Mouse (Mus musculus) mesoderm, embryonic 11.5 days (tissue): ENCODE data around the gene Pex14.

Experiments used
- DNase-seq: peaks from one replicate; pipeline ENCODE4 v3.0.0-alpha.2; 2012; ENCODE audit warnings: low read depth, low spot score

Gene Pex14

GRCm38 (mm10) chr4:149057470-149057869, 42.2 kb downstream of the Pex14 start:
- peak; percentile 71 for DNase-seq

- no peak for DNase-seq
These were observed 42.7 kb downstream of the Pex14 start for GRCm38 (mm10) chr4:149056957-149057356.

DNA sequence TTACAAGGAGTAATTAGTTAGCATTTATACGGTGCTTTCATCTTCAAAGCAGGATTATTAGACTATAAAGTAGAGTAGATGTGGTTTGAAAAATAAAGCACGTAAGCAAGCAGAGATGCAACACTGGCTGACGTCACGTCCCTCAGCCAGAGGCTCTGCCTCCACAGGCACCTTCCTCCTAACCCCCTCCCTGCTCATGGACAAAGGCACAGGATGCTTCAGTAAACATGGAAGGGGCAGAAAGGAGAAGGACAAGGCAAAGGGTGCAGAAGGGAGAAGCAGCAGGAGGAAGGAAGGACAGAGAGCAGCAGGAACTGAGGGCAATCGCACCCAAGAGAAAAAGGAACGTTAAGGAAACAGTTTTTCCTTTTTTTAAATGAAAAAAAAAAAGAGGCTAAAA, 43.8 kb downstream of the Pex14 start:
- no peak for DNase-seq

- peak; percentile 73 for DNase-seq
These were observed 50.1 kb downstream of the Pex14 start for GRCm38 (mm10) chr4:149049351-149050159.

DNA sequence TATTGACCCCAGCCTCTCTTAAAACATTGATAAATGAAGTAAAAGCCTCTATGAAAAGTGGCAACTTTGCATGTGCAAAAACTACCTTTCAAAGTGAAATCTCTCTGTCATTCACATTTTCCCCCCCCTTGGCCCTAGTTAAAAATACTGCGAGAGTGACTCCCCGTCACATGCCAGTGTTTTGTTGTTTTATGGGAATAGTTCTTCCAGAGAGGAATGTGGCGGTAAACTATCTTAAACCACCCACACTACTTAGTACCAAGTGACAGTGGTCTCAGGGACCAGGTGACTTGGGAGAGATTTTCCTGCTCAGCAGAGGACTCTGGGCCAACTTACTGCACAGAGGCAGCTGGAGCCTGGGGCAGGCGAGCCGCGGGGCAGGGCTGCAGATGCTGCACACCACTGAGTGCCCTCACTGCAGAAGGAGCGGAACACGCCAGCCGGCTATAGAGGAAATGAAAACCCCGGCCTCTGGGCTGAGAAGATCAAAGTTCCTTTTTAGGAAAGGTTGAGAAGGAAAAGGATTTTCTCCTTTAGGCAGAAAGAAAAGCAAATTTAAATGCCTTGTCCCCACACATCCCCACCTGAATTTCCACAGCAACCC, 50.9 kb downstream of the Pex14 start:
- DNase-seq: peak; percentile 47

GRCm38 (mm10) chr4:149047360-149047759, 52.3 kb downstream of the Pex14 start:
- peak; percentile 57 for DNase-seq

- DNase-seq: no peak
These were observed 53.8 kb downstream of the Pex14 start for GRCm38 (mm10) chr4:149045885-149046284.

DNA sequence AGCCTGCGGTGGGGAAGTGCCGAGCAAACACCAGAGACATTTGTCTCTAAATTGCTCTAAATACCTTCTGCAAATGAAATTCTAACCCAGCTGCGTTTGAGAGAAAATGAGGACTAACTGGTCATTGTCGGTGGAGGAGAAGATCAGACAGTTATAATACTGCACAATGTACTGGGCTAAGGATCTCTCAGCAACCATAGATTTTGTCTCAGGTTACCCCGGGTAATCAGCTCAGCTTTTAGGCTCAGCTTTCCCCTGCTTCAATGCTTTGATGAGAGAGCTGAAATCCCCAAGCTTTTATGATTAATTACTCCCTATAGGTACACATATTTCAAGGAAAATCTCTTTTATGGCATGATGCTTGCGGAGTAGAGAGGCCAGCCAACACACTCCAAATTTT, 59.4 kb downstream of the Pex14 start:
- DNase-seq: no peak

GRCm38 (mm10) chr4:149037706-149038105, 62.0 kb downstream of the Pex14 start:
- DNase-seq: no peak

DNA sequence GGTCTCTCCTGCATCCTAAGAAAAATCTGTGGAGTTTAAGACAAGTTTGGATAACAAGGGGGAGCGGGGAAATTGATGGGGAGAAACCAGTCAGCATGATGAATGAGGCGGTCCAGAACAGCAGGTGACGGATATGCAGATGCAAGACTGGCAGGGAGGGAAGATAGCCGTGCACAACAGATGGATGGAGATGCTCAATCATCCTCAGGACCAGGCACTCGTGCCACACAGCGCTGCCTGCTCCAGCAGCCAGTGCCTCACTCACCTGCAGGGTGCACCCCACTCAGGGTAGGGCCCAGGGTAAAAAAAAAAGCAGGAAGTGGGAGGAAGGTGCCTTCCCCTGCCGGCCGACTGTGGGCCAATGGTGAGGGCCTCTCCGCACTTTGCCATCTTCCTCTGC, 63.1 kb downstream of the Pex14 start:
- no peak for DNase-seq

DNA sequence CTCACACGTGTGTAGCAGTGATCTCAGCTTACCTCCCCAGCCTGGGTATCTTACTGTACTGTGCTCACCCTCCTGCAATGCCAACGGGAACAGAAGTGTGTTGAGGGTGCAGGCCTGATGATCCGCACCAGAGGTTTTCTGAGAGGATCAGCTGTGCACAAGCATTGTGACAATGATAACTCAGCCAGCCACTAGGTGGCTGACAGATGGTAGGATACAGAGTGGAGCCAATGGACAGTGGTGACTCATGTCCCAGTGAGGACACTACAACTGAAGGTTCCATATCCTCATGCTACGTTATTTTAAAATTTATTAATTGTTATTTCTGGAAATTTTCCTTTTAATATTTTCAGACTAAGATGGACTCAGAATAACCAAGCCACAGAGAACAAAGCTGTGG, 68.2 kb downstream of the Pex14 start:
- no peak for DNase-seq

- no peak for DNase-seq
These were observed 72.1 kb downstream of the Pex14 start for GRCm38 (mm10) chr4:149027571-149027970.

DNA sequence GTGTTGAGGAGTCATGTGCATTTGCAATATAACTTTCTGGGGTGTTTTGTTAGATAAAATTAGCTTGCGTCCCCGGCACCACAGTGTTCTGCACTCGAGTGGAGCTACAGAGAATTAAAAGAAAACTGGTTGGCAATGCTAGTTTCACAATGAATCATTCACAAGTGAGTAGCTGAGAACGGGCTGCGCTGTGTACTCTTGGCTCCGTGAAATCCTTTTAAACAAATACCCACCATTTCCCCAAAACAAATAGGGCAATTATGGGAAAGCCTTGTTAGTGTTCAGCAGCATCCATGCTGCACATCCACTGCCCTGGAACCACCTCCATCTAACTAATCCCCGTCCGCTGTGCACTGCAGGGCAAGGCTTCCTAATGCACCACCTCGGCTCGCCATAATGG, 74.4 kb downstream of the Pex14 start:
- no peak for DNase-seq

- DNase-seq: no peak
These were observed 78.7 kb downstream of the Pex14 start for GRCm38 (mm10) chr4:149021021-149021420.

- no peak for DNase-seq
These were observed 80.2 kb downstream of the Pex14 start for GRCm38 (mm10) chr4:149019456-149019855.

- DNase-seq: no peak
These were observed 92.9 kb downstream of the Pex14 start for GRCm38 (mm10) chr4:149006756-149007155.

DNA sequence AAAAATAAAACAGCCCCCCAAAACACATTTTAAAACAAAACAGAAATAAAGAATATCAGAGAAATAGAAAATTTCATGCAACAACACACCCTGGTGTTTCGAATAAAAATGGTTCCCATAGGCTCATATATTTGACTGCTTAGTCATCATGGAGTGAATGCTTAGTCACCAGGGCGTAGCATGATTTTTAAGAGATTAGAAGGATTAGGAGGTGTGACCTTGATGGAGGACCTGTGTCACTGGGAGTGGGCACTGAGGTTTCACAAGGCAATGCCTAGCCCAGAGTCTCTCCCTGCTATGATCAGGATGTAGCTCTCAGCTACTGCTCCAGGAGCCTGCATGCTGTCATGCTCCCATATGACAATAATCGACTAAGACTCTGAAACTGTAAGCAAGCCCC, 93.6 kb downstream of the Pex14 start:
- no peak for DNase-seq

GRCm38 (mm10) chr4:149002441-149003093, 97.1 kb downstream of the Pex14 start:
- no peak for DNase-seq

DNA sequence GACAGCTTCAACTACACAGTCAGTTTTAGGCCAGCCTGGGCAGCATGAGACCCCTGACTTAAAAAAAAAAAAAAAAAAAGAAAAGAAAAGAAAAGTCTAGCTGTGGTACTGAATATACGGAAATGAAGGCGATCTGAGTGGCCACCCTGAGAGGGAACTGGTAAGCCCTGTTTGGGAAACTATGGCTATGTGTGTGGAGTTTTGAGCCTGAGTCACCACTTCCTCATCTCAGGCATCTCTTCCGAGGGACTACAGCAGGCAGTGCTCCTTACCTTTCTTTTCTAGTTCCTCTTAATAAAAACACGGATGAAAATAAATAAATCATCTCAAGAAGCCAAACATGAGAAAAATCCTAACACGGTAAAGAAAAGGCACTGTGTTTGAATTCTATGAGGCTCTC, 98.2 kb downstream of the Pex14 start:
- DNase-seq: no peak

- no peak for DNase-seq
These were observed 98.9 kb downstream of the Pex14 start for GRCm38 (mm10) chr4:149000746-149001145.

GRCm38 (mm10) chr4:148993948-148994347, 105.7 kb downstream of the Pex14 start:
- no peak for DNase-seq

DNA sequence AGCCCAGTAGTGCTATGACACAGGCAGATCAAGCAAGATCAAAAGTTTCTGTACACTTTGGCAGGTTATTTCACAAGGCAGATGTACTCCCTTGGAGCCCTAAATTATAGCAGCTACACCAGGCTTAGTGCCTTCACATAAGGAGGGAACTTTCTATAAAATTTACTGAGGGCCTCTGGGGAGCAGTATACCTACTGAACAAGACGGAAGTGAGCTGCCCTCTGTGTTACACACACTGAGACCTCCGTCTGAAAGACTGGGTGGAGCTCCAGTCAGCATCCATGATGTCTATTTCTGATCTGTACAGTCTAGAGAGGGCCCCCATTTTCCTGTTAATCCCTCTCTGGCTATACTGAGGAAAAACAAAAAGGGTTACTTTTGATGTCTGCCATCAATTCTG, 109.6 kb downstream of the Pex14 start:
- DNase-seq: peak; percentile 49
